Mouse (Mus musculus) neural tube, embryonic 11.5 days (tissue): Measurements from ENCODE around the gene Man2a1. TPM values are rescaled to one million over a fixed set of nuclear protein-coding genes. Genes with fewer than 3 reads are reported as not detected.
"Not testable (repeated sequence)": the region's sequence is repeated elsewhere in the genome, so short reads cannot be mapped to it uniquely, and the experiment has no call there.

Source experiments
- ATAC-seq: fragments of 200-750 bp; cut with Nextera tagmentation; 2 replicates; pipeline ENCODE4 v1.8.0; 2017; ENCODE audit warnings: moderate number of reproducible peaks, mild to moderate bottlenecking, moderate TSS enrichment, moderate library complexity; ENCODE audit not compliant: insufficient read depth, low FRiP score, low TSS enrichment
- DNase-seq: peaks from one replicate; pipeline ENCODE4 v3.0.0-alpha.2; 2015; ENCODE audit warnings: low spot score
- H3K27ac ChIP-seq: fragments of 300-500 bp; sonication (generic); 2 replicates; pipeline ENCODE4 v1.5.1; 2014; ENCODE audit warnings: low read depth, mild to moderate bottlenecking, low read length
- H3K27me3 ChIP-seq: fragments of 300-500 bp; sonication (generic); 2 replicates; pipeline ENCODE4 v1.6.1; 2014; ENCODE audit warnings: mild to moderate bottlenecking, low read length, mixed read lengths; ENCODE audit not compliant: control insufficient read depth, insufficient read depth
- H3K36me3 ChIP-seq: fragments of 300-500 bp; sonication (generic); 2 replicates; pipeline ENCODE4 v1.6.1; 2014; ENCODE audit warnings: mild to moderate bottlenecking, low read length, moderate library complexity, mixed read lengths; ENCODE audit not compliant: control insufficient read depth, insufficient read depth
- H3K4me1 ChIP-seq: fragments of 300-500 bp; sonication (generic); 2 replicates; pipeline ENCODE4 v1.6.1; 2014; ENCODE audit warnings: low read length, mixed read lengths; ENCODE audit not compliant: control insufficient read depth, insufficient read depth
- H3K4me2 ChIP-seq: fragments of 300-500 bp; sonication (generic); 2 replicates; pipeline ENCODE4 v1.6.1; 2014; ENCODE audit warnings: low read depth, mild to moderate bottlenecking, moderate library complexity
- H3K4me3 ChIP-seq: fragments of 300-500 bp; sonication (generic); 2 replicates; pipeline ENCODE4 v1.5.1; 2014; ENCODE audit warnings: low read depth, low read length
- H3K9ac ChIP-seq: fragments of 300-500 bp; sonication (generic); 2 replicates; pipeline ENCODE4 v1.6.1; 2014; ENCODE audit warnings: mild to moderate bottlenecking, low read length
- H3K9me3 ChIP-seq: fragments of 300-500 bp; sonication (generic); 2 replicates; pipeline ENCODE4 v1.6.1; 2016; ENCODE audit warnings: low read length; ENCODE audit not compliant: control insufficient read depth
- WGBS: fragments of 180-500 bp; shearing (Covaris S2); extraction: QIAGEN DNeasy Blood & Tissue Kit; methylation state at CpG from one replicate; pipeline ENCODE4 v1.1.7; 2014; 5-methylcytosine and 5-hydroxymethylcytosine counted together
- polyA plus RNA-seq: library from polyadenylated mRNA; unstranded; fragments of >200 nt; fragmentation: Nextera tagmentation; extraction: Ambion mirVana; gene quantifications from 2 replicates; pipeline ENCODE4 v1.2.1, GENCODE M21; 2014

Man2a1 gene
- polyA plus RNA-seq, 1 experiment from 2014 or later, result 4.7 TPM

DNA sequence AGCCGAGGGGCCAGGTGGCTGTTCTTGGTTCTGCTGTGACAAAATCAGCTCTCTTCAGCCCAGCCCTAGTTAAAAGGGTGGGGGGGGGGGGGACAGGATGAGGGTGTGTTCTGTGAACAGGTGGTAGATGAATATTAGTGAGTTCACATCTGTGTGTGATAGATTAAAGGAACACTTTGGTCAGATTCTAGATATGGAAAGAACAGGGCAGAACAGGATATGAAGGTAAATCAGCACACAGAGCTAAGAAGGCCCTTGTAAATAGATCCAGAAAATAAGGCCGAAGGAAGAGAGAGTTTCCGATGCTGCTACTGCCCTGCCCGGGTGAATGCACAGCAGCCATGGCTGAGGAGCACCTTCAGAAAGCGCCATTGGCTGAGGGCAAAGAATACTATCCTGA is 154.7 kb downstream of the Man2a1 start:
- 87% methylated on average over 5 of the region's 5 CpGs for WGBS
- H3K4me3 ChIP-seq, result no peak overlapping the region
- H3K36me3 ChIP-seq, result no peaks in the 10 kb centered on the region; the same call in 1 of the 2 replicates
- H3K4me1 ChIP-seq, result no peaks in the 10 kb centered on the region
- H3K27me3 ChIP-seq, result no peaks in the 10 kb centered on the region
- H3K9ac ChIP-seq, result no peak overlapping the region
- no peak overlapping the region for H3K27ac ChIP-seq
- no peak overlapping the region for H3K4me2 ChIP-seq
- no peak for DNase-seq
- ATAC-seq, result no peak
- no peaks in the 10 kb centered on the region for H3K9me3 ChIP-seq

DNA sequence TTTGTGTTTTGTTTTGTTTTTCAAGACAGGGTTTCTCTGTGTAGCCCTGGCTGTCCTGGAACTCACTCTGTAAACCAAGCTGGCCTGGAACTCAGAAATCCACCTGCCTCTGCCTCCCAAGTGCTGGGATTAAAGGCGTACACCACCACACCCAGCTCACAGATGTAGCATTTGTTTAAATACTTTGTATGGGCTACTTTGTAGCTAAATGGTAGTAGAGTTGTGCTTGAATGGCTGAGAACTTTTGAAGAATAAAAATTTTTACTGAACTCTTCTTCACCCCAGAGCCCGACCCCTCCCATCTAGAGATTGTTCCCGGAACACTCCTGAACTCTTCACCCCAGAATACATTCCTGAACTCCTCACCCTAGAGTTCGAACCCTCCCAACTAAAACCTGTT is 162.1 kb downstream of the Man2a1 start:
- H3K4me1 ChIP-seq, H3K27me3 ChIP-seq, H3K4me2 ChIP-seq, ATAC-seq, H3K9me3 ChIP-seq, H3K9ac ChIP-seq, H3K4me3 ChIP-seq, DNase-seq, H3K27ac ChIP-seq, H3K36me3 ChIP-seq: not testable (repeated sequence)
- WGBS, result 87% methylated on average over 4 of the region's 4 CpGs

DNA sequence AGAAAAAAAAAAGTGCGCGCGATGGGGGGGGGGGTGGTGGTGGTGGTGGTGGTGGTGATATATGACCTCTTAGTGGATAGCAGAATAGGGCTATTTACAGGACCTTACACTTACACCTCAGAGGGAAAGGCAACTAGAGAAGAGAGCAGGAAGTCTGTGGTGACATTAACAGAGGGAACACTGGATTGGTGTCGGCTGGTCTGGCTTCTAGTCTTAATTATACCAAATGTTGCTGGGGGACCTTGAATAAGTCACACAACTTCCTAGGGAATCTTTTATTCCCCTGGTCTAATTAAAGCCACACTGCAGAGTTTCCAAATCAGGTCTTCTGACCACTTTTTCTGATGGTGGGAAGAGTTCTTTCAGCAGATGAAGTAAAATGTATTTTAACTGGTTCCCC is 163.0 kb downstream of the Man2a1 start:
- H3K4me2 ChIP-seq, result no peak overlapping the region
- 83% methylated on average over 4 of the region's 4 CpGs for WGBS

DNA sequence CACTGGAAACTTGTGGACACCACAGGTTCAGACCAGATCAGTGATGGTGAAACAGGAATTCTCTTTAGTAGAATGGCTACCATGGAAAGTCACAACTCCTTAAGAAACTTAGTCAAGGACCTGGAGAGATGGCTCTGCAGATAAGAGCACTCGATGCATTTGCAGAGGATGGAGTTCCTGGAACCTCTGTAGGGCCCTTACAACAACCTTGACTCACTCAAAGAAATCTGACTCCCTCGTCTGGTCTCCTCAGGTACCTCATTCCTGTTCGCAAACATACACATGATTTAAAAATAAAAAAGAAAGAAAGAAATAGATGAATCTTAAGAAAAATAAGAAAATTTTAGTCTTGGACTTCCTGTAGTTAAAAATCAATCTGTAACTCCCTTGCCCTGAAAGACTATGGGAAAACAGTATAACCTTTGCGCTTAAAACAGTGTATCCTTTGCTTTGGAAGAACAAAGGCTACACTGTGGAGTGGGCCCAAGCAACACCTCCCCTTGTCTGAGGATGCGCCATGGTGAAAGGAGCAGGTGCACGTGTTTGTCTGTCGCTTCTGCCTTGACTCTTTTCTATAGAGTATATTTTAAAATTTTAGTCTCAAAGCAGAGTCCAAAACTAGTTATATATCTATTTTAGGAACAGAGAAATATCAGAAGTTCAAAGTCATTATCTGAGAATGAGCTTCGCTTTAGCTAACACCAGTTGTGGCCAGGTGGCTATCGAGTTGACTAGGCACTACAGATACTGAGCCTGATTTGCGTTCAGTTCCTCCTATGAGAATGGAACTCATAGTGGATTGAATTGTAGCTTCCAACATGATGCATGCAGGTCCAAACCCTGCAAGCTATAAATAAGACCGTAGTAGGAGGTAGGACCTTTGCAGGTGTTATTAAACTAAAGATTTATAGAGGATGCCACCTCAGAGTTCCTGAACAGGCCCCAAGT is 163.9 kb downstream of the Man2a1 start:
- 91% methylated on average over 11 of the region's 11 CpGs for WGBS
- ATAC-seq (no peak), DNase-seq (no peak)
- no peaks in the 10 kb centered on the region for H3K4me1 ChIP-seq
- H3K27me3 ChIP-seq, result no peaks in the 10 kb centered on the region
- H3K27ac ChIP-seq, result no peak overlapping the region
- H3K4me2 ChIP-seq, result no peak overlapping the region
- no peaks in the 10 kb centered on the region for H3K9me3 ChIP-seq
- no peak overlapping the region for H3K4me3 ChIP-seq
- no peaks in the 10 kb centered on the region for H3K36me3 ChIP-seq
- no peak overlapping the region for H3K9ac ChIP-seq

More for the DNA sequence above, 163.0 kb downstream of the Man2a1 start:
- ATAC-seq, result no peak
- H3K9me3 ChIP-seq, result no peaks in the 10 kb centered on the region
- no peak for DNase-seq
- no peak overlapping the region for H3K27ac ChIP-seq
- no peak overlapping the region for H3K4me3 ChIP-seq
- H3K9ac ChIP-seq, result no peak overlapping the region
- no peaks in the 10 kb centered on the region for H3K36me3 ChIP-seq
- H3K4me1 ChIP-seq, result no peaks in the 10 kb centered on the region
- H3K27me3 ChIP-seq, result no peaks in the 10 kb centered on the region

DNA sequence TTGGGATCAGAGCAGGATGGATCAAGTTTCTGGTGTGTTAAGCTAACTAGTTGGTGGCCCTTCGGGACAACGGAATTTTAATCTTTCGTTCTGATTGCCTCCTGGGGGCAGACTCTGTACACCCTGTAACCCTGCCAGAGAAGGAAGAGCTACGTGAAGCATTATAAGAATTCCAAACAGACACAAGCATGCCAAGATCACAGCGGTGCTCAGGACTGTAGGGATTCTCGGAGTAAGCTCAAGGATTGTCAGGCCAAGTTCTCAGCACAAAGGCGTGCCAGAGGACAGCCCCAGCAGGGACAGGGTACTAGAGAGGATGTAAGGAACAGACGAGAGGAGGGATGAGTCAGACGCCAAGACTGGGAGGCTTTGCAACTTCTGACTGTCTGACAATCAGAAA is 164.8 kb downstream of the Man2a1 start:
- Histone ChIP-seq H3K4me2 (no peak overlapping the region), H3K27me3 (no peaks in the 10 kb centered on the region), H3K36me3 (no peaks in the 10 kb centered on the region), H3K4me3 (no peak overlapping the region), H3K9ac (no peak overlapping the region), H3K4me1 (no peaks in the 10 kb centered on the region), H3K27ac (no peak overlapping the region), H3K9me3 (no peaks in the 10 kb centered on the region)
- ATAC-seq (no peak), DNase-seq (no peak)
- WGBS, result 73% methylated on average over 9 of the region's 9 CpGs

DNA sequence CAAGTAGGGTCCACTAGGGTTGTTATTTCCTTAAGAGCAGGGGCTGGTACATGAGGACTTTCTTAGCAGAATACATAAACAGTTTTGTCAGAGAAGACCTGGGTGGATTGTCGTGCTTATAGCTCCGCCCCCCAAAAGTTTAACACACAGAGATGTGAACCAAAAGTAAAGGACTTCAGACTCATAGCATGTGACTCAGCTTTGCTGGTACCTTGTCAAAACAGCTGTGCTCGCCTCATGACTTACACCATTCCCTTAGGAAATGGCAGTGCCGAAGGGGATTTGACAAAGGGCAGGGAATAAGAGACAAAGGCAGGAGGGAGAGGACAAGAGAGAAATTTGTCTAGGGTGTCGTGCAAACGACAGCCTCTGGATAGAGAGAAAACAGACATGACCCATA is 166.0 kb downstream of the Man2a1 start:
- Histone ChIP-seq H3K27me3 (no peaks in the 10 kb centered on the region), H3K9me3 (no peaks in the 10 kb centered on the region), H3K9ac (no peak overlapping the region), H3K4me3 (no peak overlapping the region), H3K36me3 (no peaks in the 10 kb centered on the region), H3K4me1 (no peaks in the 10 kb centered on the region), H3K4me2 (no peak overlapping the region), H3K27ac (no peak overlapping the region)
- DNase-seq, result no peak
- no peak for ATAC-seq
- 68% methylated on average over 6 of the region's 6 CpGs for WGBS

DNA sequence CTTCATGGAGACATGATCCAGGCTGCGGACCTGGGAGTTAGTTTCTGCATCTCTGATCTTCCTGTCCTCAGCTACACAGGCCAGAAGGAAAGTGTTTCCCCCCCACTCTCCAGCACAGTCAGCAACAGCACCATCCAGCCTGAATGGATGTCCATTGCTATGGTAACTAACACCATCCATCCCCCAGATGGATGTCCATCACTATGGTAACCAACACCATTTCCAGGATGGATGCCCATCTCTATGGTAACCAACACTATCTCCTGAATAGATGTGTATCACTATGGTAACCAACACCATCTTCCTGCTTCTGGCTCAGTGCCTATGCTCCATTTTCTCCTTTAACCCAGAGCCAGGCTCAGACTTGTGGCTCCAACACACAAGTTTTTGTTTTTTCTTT is 169.7 kb downstream of the Man2a1 start:
- ATAC-seq, result peak; percentile 91
- DNase-seq, result peak; percentile 35
- no peaks in the 10 kb centered on the region for H3K36me3 ChIP-seq
- no peaks in the 10 kb centered on the region for H3K27me3 ChIP-seq
- H3K4me1 ChIP-seq, result no peaks in the 10 kb centered on the region
- no peak overlapping the region for H3K4me2 ChIP-seq
- no peak overlapping the region for H3K9ac ChIP-seq
- 94% methylated on average over 1 of the region's 1 CpGs for WGBS
- no peak overlapping the region for H3K4me3 ChIP-seq
- no peaks in the 10 kb centered on the region for H3K9me3 ChIP-seq
- no peak overlapping the region for H3K27ac ChIP-seq

DNA sequence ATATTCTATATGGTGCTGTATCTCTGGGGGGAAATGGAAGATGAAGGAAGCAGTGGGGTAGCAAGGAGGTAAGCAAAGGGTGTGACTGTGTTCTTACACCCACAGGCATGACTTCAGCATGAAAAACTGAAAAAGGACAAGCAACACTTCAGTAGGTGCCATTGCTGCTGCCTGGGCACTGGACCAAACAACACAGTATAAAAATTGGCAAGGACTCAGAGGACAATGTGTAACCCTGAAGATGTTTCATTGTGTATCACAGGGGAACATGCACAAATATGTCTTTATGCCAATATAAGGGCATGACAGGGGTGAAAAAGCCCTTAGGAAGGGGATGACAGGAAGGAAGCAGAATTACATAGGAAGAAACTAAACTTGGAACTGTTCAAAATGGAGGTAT is 172.1 kb downstream of the Man2a1 start:
- Histone ChIP-seq H3K9me3 (no peaks in the 10 kb centered on the region), H3K4me2 (no peak overlapping the region), H3K27ac (no peak overlapping the region), H3K36me3 (no peaks in the 10 kb centered on the region), H3K9ac (no peak overlapping the region), H3K4me1 (no peaks in the 10 kb centered on the region), H3K4me3 (no peak overlapping the region), H3K27me3 (no peaks in the 10 kb centered on the region)
- DNase-seq, result no peak
- no peak for ATAC-seq

DNA sequence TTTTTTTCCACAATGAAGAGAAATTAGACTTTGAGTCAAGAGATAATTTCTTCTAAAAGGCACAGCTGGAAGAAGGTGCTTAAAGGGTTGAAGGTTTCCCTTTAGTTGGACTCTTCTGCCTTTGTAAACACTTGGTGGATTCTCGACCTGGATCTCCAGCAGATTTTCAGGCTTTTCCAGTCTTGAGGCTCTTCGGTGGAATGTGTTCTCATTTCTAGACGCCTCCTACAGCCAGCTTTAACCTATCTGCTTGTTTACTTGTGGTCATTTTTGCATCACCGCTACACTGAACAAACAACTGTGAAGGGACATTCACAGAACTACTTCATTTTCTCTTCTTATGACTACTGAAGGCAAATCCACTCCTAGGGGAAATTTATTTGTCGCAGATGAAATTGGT is 173.7 kb downstream of the Man2a1 start:
- Histone ChIP-seq H3K4me3 (no peak overlapping the region), H3K9me3 (no peaks in the 10 kb centered on the region), H3K9ac (no peak overlapping the region), H3K4me1 (no peaks in the 10 kb centered on the region), H3K4me2 (no peak overlapping the region), H3K36me3 (no peaks in the 10 kb centered on the region), H3K27me3 (no peaks in the 10 kb centered on the region), H3K27ac (no peak overlapping the region)
- 95% methylated on average over 5 of the region's 5 CpGs for WGBS
- DNase-seq (no peak), ATAC-seq (no peak)
